Mouse (Mus musculus): ENCODE data around the gene Ptges.

- no peak for TF ChIP-seq CTCF (IDR thresholded peaks at IDR 0.05)
- TF ChIP-seq EP300 (IDR thresholded peaks at IDR 0.05) = no peak
Observed at GRCm38 (mm10) chr2:30864968-30865381, 64.7 kb downstream of the Ptges start.

Measured in lung, postnatal 0 days (tissue).